Mouse (Mus musculus) skeletal muscle tissue, adult 2 months (tissue): Measurements from ENCODE around the gene Zc3hav1.
"Not testable (repeated sequence)": the region's sequence is repeated elsewhere in the genome, so short reads cannot be mapped to it uniquely, and the experiment has no call there.

Experiments
- DNase-seq: peaks from one replicate; pipeline ENCODE4 v3.0.0-alpha.2; 2012; ENCODE audit warnings: low read depth, low spot score

Zc3hav1 gene

DNA sequence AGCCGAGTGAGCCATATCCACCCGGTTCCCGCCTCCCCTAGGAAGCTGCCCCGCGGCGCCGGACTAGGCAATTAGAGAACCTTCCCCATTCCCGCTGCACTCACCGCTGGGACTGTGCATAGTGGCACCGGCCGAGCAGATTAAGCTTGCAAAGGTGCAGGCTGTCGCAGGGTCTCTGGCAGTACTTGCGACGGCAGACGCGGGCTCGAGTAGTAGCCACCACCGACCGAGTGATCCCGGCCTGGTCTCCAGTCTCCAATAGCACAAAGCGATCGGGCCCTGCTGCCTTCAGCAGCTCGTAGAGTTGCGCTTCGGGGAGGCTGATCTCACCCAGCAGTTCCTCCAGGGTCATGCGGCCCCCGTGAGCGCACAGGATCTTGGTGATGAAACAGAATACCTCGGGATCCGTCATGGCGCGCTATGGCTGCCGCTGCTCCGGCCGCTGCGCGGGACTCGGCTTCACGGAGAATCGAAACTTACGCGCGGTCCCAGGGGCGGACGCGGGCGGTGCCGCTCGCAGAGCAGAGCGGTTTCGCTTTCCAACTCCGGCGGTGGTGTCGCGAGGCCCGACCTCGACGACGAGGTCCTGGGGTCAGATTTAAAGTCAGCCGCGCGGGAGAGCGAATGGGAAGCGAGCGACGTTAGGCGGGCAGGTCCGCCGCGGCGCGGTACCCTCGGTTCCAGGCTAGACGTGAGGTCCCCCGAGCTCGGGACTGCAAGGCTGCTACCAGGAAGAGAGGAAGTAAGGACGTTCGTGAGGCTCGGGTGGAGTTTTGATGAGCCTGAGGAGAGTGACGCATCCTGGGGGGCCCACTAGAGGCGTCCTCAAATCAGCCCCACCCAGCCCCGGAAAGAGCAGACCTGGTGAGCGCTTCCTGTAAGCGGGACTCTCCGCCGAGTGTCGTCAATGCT is at the start of gene Zc3hav1:
Gene Zc3hav1, minus strand, starts transcription at position 793 of the 912 bp plus-strand sequence.
- DNase-seq = peak; percentile 72

DNA sequence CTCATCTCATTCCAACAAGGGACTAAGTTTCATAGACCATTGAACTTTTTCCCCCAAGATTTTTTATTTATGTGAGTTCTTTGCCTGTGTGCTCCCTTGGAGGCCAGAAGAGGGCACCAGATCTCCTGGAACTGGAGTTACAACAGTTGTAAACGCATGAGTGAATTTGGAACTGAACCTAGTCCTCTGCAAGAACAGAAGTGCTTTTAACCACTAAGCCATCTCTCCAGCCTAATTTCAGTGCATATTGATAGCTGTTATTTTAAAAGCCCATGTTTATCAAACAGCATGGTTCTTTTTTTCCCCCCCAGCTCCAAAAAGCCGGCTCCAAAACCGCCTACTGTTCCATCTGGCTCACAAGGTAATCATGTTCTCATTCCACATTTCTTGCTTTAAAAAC is 35.3 kb upstream of the Zc3hav1 start:
- DNase-seq = no peak

DNA sequence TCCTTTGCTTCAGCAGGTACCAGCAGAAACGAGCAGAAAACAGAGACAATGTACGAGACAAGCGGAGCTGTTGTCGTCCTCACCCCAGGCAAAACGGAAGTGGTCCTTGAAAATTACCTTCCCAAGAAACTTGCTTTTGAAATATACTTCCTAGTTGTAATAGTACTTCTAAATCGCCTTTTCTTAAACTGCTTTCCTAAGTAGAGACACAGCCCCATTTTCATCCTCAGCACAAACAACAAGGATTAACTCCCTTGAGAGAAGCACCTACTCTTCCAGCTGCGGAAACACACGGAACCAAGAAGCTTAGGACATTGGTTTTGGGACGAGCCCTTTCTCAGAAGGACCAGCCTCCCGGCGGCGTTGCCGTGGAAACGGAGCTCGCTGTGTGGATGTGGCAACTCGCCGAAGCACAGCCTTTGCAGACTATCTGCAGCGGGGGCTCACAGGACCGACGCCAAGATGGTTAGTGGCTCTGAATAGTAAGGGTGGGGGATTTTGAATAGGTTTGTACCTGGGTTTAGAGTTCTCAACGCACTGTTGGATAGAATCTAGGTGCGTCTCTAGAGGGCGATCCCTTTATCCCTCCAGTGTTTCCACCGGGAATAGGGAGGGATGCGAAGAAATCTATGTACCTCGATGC is 26.8 kb upstream of the Zc3hav1 start, which contains the start of gene Ttc26:
Gene Ttc26, plus strand, starts transcription at position 341 of the 643 bp plus-strand sequence.
- DNase-seq = peak; percentile 76

DNA sequence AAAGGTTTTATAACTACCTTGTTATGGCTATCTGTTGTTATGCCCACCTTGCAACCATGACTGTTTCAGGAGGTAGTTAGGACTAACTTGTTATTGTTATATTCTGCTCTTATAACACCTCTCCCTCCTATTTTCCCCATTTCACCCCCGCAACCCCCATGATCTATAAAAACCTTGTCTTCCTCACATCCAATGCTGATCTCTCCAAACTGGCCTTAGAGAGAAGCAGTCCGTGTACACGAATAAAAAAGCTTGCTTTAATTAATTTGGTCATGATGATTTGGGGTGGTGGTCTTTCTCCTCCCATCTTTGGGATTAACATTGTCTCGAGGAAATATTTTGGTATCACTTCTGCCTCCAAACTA is 26.3 kb upstream of the Zc3hav1 start:
- DNase-seq = no peak

- DNase-seq = no peak
Observed at GRCm38 (mm10) chr6:38374271-38374670, 19.9 kb upstream of the Zc3hav1 start.

DNA sequence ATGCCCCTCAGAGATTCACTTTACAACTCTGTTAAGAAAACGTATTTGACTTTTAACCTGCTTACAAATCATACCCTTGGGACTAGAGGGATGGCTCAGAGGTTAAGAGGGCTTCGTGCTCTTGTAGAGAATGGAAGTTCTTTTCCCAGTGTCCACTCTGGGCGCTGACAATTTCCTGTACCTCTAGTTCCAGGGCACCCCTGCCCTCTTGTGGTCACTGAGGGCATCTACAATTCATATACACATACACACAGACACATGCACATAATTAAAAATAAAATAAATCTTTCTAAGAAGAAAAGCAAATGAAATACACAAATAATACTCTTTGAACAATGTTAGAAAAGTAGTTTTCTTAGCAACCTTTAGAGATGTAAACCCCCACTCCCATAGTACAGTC is 15.5 kb upstream of the Zc3hav1 start:
- DNase-seq = no peak

DNA sequence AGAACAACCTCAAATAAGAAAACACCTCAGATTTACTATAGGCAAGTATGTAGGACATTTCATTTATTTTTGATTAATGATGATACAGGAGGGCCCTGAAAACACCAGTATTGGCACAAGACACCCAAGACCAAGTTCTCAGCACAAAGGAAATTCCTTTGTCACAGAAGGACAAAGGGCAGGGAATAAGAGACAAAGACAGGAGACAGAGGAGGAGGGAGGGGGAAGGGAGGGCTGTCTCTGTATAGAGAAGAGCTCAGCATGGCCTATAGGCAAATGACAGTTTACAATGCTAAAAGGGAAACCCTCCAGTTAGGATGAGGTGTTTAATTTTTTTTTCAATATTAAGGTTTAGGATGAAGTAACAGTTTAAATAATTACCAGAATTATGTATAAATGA is 9.7 kb upstream of the Zc3hav1 start:
- no peak for DNase-seq

DNA sequence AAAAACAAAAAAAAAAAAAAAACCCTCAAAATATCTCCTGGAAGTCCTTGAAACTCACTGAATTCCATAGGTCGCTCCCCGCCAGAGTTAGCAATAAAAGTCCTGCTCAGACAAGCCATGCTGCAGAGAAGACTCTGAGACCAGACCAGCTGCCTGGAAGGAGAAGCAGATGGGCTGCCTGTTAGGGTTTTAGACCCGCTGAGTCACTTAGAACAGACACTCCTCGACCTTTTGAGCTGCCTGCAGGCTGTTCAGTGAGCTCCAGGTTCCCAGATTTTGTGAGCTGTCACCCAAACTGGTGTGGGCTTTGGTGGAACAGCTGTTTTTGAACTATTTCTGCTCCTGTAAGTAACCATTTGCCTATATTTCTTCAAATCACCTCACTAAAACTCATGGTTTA is 9.0 kb upstream of the Zc3hav1 start:
- DNase-seq = no peak

- DNase-seq = no peak
Observed at GRCm38 (mm10) chr6:38361937-38362336, 7.5 kb upstream of the Zc3hav1 start.

- no peak for DNase-seq
Observed at GRCm38 (mm10) chr6:38361065-38361464, 6.7 kb upstream of the Zc3hav1 start.

DNA sequence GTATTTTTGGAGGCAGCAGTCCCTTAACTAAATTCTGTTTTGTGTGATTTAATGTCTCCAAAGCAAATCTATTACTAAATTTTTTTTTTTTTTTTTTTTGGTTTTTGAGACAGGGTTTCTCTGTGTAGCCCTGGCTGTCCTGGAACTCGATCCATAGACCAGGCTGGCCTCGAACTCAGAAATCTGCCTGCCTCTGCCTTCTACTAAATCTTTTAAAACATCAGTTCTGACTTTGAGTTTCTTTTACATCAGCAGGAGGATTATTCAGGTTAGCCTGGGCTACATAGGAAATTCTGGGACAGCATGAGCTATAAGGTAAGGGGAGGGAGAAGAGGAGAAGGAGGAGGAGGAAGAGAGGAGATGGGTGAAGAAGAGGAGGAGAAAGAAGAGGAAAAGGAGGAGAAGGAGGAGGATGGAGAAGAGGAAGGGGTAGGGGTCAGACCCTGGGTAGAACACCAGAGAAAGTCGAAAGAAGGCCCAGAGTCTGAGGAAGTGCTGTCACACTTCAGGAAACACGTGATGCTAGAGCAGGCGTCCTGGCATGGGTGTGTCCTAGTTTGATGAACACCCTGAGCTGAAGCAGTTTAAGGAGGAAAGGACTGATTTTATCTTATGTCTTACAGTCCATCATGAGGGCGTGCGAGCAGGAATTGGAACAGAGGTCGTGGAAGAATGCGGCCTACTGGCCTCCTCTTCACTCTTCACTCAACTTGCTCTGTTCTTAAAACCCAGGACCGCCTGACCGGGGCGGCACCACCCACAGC is 5.5 kb upstream of the Zc3hav1 start:
- DNase-seq = no peak

DNA sequence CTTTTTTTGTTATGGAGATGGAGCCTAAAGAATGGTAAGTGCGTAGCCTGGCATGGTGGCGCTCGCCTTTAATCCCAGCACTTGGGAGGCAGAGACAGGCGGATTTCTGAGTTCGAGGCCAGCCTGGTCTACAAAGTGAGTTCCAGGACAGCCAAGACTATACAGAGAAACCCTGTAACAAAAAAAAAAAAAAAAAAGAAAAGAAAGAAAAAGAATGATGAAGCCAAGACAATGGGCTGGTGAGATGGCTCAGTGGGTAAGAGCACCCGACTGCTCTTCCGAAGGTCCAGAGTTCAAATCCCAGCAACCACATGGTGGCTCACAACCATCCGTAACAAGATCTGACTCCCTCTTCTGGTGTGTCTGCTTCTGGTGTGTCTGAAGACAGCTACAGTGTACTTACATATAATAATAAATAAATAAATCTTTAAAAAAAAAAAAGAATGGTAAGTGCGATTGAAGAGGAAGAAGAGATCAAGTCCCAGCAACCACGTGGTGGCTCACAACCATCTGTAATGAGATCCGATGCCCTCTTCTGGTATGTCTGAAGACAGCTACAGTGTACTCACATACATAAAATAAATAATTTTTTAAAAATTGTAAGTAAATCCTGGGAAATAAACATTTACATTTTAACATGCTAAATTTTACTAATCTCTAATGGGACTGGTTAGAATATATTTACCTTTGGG is 4.8 kb upstream of the Zc3hav1 start:
- DNase-seq = not testable (repeated sequence)

- DNase-seq = no peak
Observed at GRCm38 (mm10) chr6:38358253-38359027, 4.0 kb upstream of the Zc3hav1 start.

GRCm38 (mm10) chr6:38357603-38358252 is 3.3 kb upstream of the Zc3hav1 start:
- DNase-seq = no peak

GRCm38 (mm10) chr6:38356661-38357433 is 2.4 kb upstream of the Zc3hav1 start:
- DNase-seq = not testable (repeated sequence)

GRCm38 (mm10) chr6:38355862-38356261 is 1.5 kb upstream of the Zc3hav1 start:
- DNase-seq = no peak

DNA sequence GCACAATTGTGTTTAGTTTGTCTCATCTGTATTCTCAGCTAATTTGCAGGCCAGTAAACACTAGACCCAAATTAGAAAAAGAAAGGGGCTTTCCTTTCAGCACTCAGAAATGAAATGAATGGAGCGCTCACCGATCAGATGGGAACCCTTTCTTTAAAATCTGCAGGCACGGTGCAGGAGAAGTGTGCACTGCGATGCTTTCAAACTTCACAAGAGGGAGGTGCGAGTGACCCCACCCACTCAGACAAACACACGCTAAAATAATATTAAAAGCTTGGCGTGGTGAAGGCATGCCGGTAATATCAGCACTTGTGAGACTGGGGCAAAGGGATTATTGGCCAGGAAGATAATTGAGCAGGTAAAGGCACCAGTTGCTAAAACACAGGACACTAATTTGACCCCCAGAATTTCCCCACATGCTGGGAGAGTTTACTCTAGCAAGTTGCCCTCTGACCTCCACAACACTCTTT is 986 bp upstream of the Zc3hav1 start:
- no peak for DNase-seq

GRCm38 (mm10) chr6:38354723-38355353 is 435 bp upstream of the Zc3hav1 start:
- no peak for DNase-seq

GRCm38 (mm10) chr6:38353181-38353580 is 1.2 kb downstream of the Zc3hav1 start:
- DNase-seq = no peak
